Mouse (Mus musculus) lung, adult 2 months (tissue): ENCODE data around the gene Mlf2.

Experiments
- CTCF ChIP-seq: fragments of 200-500 bp; IDR thresholded peaks from 2 replicates; pipeline ENCODE4 v1.5.1; 2011; ENCODE audit warnings: mild to moderate bottlenecking, low read length, control low read depth; ENCODE audit not compliant: insufficient read depth
- POLR2A ChIP-seq: fragments of 200-500 bp; IDR thresholded peaks from 2 replicates; pipeline ENCODE4 v1.6.1; 2011; ENCODE audit warnings: low read depth, mild to moderate bottlenecking, control low read depth, low read length, borderline replicate concordance; ENCODE audit errors: extremely low read depth

DNA sequence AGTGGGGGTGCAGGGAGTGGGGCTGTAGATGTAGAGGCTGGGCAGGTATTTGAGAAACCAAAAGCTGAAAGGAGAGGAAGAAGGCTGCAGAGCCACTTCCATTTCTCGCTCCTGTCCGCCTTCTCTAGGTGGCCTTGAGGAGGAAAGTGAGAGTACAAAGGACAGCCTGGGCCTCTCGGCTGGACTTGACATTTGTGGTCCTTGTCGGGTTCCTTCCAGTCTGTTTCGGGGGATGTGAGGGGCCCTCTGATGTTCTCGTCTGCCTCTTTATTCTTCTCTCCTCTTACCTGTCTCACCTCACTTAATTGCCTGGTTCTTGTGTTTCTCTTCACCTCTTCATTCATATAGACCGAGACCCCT lies 12.9 kb upstream of the Mlf2 start:
- TF ChIP-seq POLR2A (no peak), CTCF (no peak)
